Mouse (Mus musculus): ENCODE results near the gene Fam120a. TPM values are rescaled to one million over a fixed set of nuclear protein-coding genes. Genes with fewer than 3 reads are reported as not detected.

Gene Fam120a
- polyA plus RNA-seq, 1 experiment from 2014 or later, result 12.0 TPM

GRCm38 (mm10) chr13:48841905-48842592 lies 125.8 kb downstream of the Fam120a start:
- Histone ChIP-seq H3K4me3 (no peak overlapping the region), H3K4me1 (replicated peaks) (no peaks in the 10 kb centered on the region), H3K9me3 (no peaks in the 10 kb centered on the region), H3K27ac (replicated peaks) (no peak overlapping the region), H3K9ac (no peak overlapping the region), H3K4me2 (no peak overlapping the region), H3K36me3 (no peaks in the 10 kb centered on the region), H3K27me3 (no peaks in the 10 kb centered on the region)
- 68% methylated on average over 5 of the region's 5 CpGs for WGBS
- ATAC-seq (ENCODE audit: low FRiP score, low read depth), result no peak

- Histone ChIP-seq H3K4me3 (no peak overlapping the region), H3K36me3 (no peaks in the 10 kb centered on the region), H3K9ac (no peak overlapping the region), H3K27me3 (no peaks in the 10 kb centered on the region), H3K4me1 (replicated peaks) (no peaks in the 10 kb centered on the region), H3K9me3 (no peaks in the 10 kb centered on the region), H3K4me2 (no peak overlapping the region), H3K27ac (replicated peaks) (no peak overlapping the region)
- WGBS, result 90% methylated on average over 2 of the region's 2 CpGs
- no peak for ATAC-seq (ENCODE audit: low FRiP score, low read depth)
These were observed 129.5 kb downstream of the Fam120a start for GRCm38 (mm10) chr13:48838284-48838683.

GRCm38 (mm10) chr13:48837537-48837936 lies 130.3 kb downstream of the Fam120a start:
- no peak overlapping the region for H3K27ac ChIP-seq (replicated peaks)
- WGBS, result 88% methylated on average over 6 of the region's 6 CpGs
- no peak overlapping the region for H3K4me2 ChIP-seq
- H3K4me1 ChIP-seq (replicated peaks), result no peaks in the 10 kb centered on the region
- H3K9me3 ChIP-seq, result no peaks in the 10 kb centered on the region
- H3K4me3 ChIP-seq, result no peak overlapping the region
- H3K27me3 ChIP-seq, result no peaks in the 10 kb centered on the region
- no peak for ATAC-seq (ENCODE audit: low FRiP score, low read depth)
- H3K9ac ChIP-seq, result no peak overlapping the region
- no peaks in the 10 kb centered on the region for H3K36me3 ChIP-seq

GRCm38 (mm10) chr13:48830528-48831250 lies 137.1 kb downstream of the Fam120a start:
- no peak overlapping the region for H3K4me2 ChIP-seq

GRCm38 (mm10) chr13:48829780-48830179 lies 138.0 kb downstream of the Fam120a start:
- WGBS, result 84% methylated on average over 4 of the region's 4 CpGs
- no peak overlapping the region for H3K9ac ChIP-seq
- no peak overlapping the region for H3K4me3 ChIP-seq
- H3K4me1 ChIP-seq (replicated peaks), result no peaks in the 10 kb centered on the region
- H3K27ac ChIP-seq (replicated peaks), result no peak overlapping the region
- H3K27me3 ChIP-seq, result no peaks in the 10 kb centered on the region
- H3K36me3 ChIP-seq, result peaks cover 23% of the 10 kb centered on the region
- no peaks in the 10 kb centered on the region for H3K9me3 ChIP-seq
- no peak for ATAC-seq (ENCODE audit: low FRiP score, low read depth)
- no peak overlapping the region for H3K4me2 ChIP-seq

More at GRCm38 (mm10) chr13:48830528-48831250, 137.1 kb downstream of the Fam120a start:
- WGBS, result 65% methylated on average over 14 of the region's 14 CpGs
- H3K27me3 ChIP-seq, result no peaks in the 10 kb centered on the region
- peak; percentile 75 for ATAC-seq (ENCODE audit: low FRiP score, low read depth)
- H3K9me3 ChIP-seq, result no peaks in the 10 kb centered on the region
- H3K36me3 ChIP-seq, result peaks cover 14% of the 10 kb centered on the region; the same call in 1 of the 2 replicates
- H3K4me3 ChIP-seq, result no peak overlapping the region
- H3K27ac ChIP-seq (replicated peaks), result peak overlapping the region; percentile 69
- H3K9ac ChIP-seq, result no peak overlapping the region
- H3K4me1 ChIP-seq (replicated peaks), result no peaks in the 10 kb centered on the region

Other genes with a start within 250 kb of the Fam120a start
- gene Phf2, start 96.9 kb downstream of the Fam120a start, polyA plus RNA-seq (2015; fragmentation: Nextera tagmentation; extraction: Ambion mirVana), result 8.2 and 8.5 TPM in 2 replicates
- gene Wnk2, start 180.0 kb upstream of the Fam120a start, polyA plus RNA-seq (2015; fragmentation: Nextera tagmentation; extraction: Ambion mirVana), result 19.6 and 23.2 TPM in 2 replicates
- 28.2 and 32.3 TPM in 2 replicates for gene Ninj1, start 219.5 kb upstream of the Fam120a start, polyA plus RNA-seq (2015; fragmentation: Nextera tagmentation; extraction: Ambion mirVana)
- 33.8 and 37.9 TPM in 2 replicates for gene Card19, start 248.0 kb upstream of the Fam120a start, polyA plus RNA-seq (2015; fragmentation: Nextera tagmentation; extraction: Ambion mirVana)

Data from hindbrain, embryonic 15.5 days (tissue).